8 mouse cellular contexts compared by ENCODE assay signal in genomic region chr4:21687783-21688702, GRCm38 (mm10). TPM values are rescaled to one million over a fixed set of nuclear protein-coding genes. Genes with fewer than 3 reads are reported as not detected.
A peak's percentile ranks its signal among the peaks of the same experiment; 100 is the strongest.
DNase-seq lines count a peak whose midpoint lies in the region; ATAC-seq and TF ChIP-seq lines count a peak whose summit lies in the region.

No protein-coding gene starts in this region.

- no peaks in the 10 kb centered on the region for H3K79me2 ChIP-seq in liver, adult 2 months (ENCODE audit: control insufficient read depth, insufficient read depth, low read length)

- TF ChIP-seq POLR2A in liver, adult 2 months (IDR thresholded peaks at IDR 0.05; ENCODE audit: extremely low read depth, insufficient read depth, low read length): no peak

- H3K27me3 ChIP-seq in liver, adult 2 months (ENCODE audit: control insufficient read depth, insufficient read depth, low read length): peaks cover 34% of the 10 kb centered on the region
- peaks cover 81% of the 10 kb centered on the region for H3K27me3 ChIP-seq in embryonic facial prominence, embryonic 11.5 days (ENCODE audit: control insufficient read depth, insufficient read depth, low read length)
- H3K27me3 ChIP-seq in hindbrain, embryonic 13.5 days: peaks cover 98% of the 10 kb centered on the region
- H3K27me3 ChIP-seq in midbrain, embryonic 13.5 days: peaks cover 93% of the 10 kb centered on the region

- H3K4me2 ChIP-seq in embryonic facial prominence, embryonic 11.5 days (ENCODE audit: low read depth, low read length): peak overlapping the region; percentile 75
- peak overlapping the region; percentile 84 for H3K4me2 ChIP-seq in hindbrain, embryonic 13.5 days
- H3K4me2 ChIP-seq in midbrain, embryonic 13.5 days (replicated peaks): peak overlapping the region; percentile 79

- WGBS in liver, adult 2 months: 6% methylated on average over 43 of the region's 51 CpGs
- WGBS in embryonic facial prominence, embryonic 11.5 days: under 1% methylated on average over 49 of the region's 51 CpGs
- WGBS in hindbrain, embryonic 13.5 days: under 1% methylated on average over 47 of the region's 51 CpGs
- WGBS in midbrain, embryonic 13.5 days: 1% methylated on average over 50 of the region's 51 CpGs

- H3K4me3 ChIP-seq in liver, adult 2 months (ENCODE audit: insufficient read depth, low read depth, low read length): peak overlapping the region; percentile 49; the same call in 1 of the 2 replicates
- H3K4me3 ChIP-seq in embryonic facial prominence, embryonic 11.5 days (ENCODE audit: low read depth, low read length): peak overlapping the region; percentile 33
- H3K4me3 ChIP-seq in hindbrain, embryonic 13.5 days: peak overlapping the region; percentile 51
- peak overlapping the region; percentile 49 for H3K4me3 ChIP-seq in midbrain, embryonic 13.5 days (replicated peaks)

- DNase-seq in liver, adult 2 months (ENCODE audit: extremely low read depth, low read depth, low spot score): peak; percentile 7
- no peak for DNase-seq in liver
- DNase-seq in embryonic facial prominence, embryonic 11.5 days (ENCODE audit: low spot score): peak; percentile 46
- DNase-seq in right cerebral cortex, postnatal 10 days (ENCODE audit: low spot score in 2 of 2): no peak
- DNase-seq in natural killer cell, adult 2 months (ENCODE audit: low spot score in 2 of 2): no peak

- H3K27ac ChIP-seq in liver, adult 2 months (replicated peaks; ENCODE audit: insufficient read depth, low read depth, low read length): no peak overlapping the region
- no peak overlapping the region for H3K27ac ChIP-seq in embryonic facial prominence, embryonic 11.5 days (replicated peaks; ENCODE audit: low read depth, low read length)
- H3K27ac ChIP-seq in hindbrain, embryonic 13.5 days: peak overlapping the region; percentile 76
- peak overlapping the region; percentile 68 for H3K27ac ChIP-seq in midbrain, embryonic 13.5 days

- peak; percentile 64; the same call in 1 of the 2 replicates for ATAC-seq in embryonic facial prominence, embryonic 11.5 days (replicated peaks; ENCODE audit: insufficient number of reproducible peaks, low FRiP score, low TSS enrichment, low read depth)
- ATAC-seq in hindbrain, embryonic 13.5 days (ENCODE audit: low FRiP score): peak; percentile 66
- peak; percentile 76 for ATAC-seq in midbrain, embryonic 13.5 days
- no peak for ATAC-seq in monocyte, adult 5-6 weeks (replicated peaks; ENCODE audit: insufficient number of reproducible peaks, low FRiP score, low TSS enrichment, poor library complexity, severe bottlenecking)

- no peaks in the 10 kb centered on the region for H3K9me3 ChIP-seq in embryonic facial prominence, embryonic 11.5 days (replicated peaks; ENCODE audit: control insufficient read depth, low read length)
- no peaks in the 10 kb centered on the region for H3K9me3 ChIP-seq in hindbrain, embryonic 13.5 days
- H3K9me3 ChIP-seq in midbrain, embryonic 13.5 days: no peaks in the 10 kb centered on the region

- no peaks in the 10 kb centered on the region for H3K4me1 ChIP-seq in liver, adult 2 months (ENCODE audit: control insufficient read depth, insufficient read depth, low read length)
- no peaks in the 10 kb centered on the region for H3K4me1 ChIP-seq in embryonic facial prominence, embryonic 11.5 days (ENCODE audit: control insufficient read depth, insufficient read depth, low read length)
- peaks cover 38% of the 10 kb centered on the region for H3K4me1 ChIP-seq in hindbrain, embryonic 13.5 days (replicated peaks)
- peaks cover 36% of the 10 kb centered on the region for H3K4me1 ChIP-seq in midbrain, embryonic 13.5 days (replicated peaks)

- no peaks in the 10 kb centered on the region for H3K36me3 ChIP-seq in liver, adult 2 months (ENCODE audit: control insufficient read depth, insufficient read depth, low read length)
- H3K36me3 ChIP-seq in embryonic facial prominence, embryonic 11.5 days (replicated peaks; ENCODE audit: control insufficient read depth, insufficient read depth, low read depth, low read length): no peaks in the 10 kb centered on the region
- no peaks in the 10 kb centered on the region for H3K36me3 ChIP-seq in hindbrain, embryonic 13.5 days
- H3K36me3 ChIP-seq in midbrain, embryonic 13.5 days: no peaks in the 10 kb centered on the region

- no peak overlapping the region for H3K9ac ChIP-seq in liver, adult 2 months (ENCODE audit: low read depth, low read length)
- no peak overlapping the region; the same call in 1 of the 2 replicates for H3K9ac ChIP-seq in embryonic facial prominence, embryonic 11.5 days (replicated peaks; ENCODE audit: low read length)
- H3K9ac ChIP-seq in hindbrain, embryonic 13.5 days: peak overlapping the region; percentile 68
- peak overlapping the region; percentile 61 for H3K9ac ChIP-seq in midbrain, embryonic 13.5 days (replicated peaks)

- no peak for TF ChIP-seq CTCF in liver, adult 2 months (IDR thresholded peaks at IDR 0.05; ENCODE audit: low read depth, low read length)

RNA-seq across cellular contexts. Expression of gene Prdm13, which starts 2.3 kb away (rescaled TPM):
- total RNA-seq in liver, adult 2 months (2014; rRNA removed): not detected in 2 replicates
- not detected in 2 replicates for polyA plus RNA-seq in liver, adult 2 months (2012; rRNA removed)
- polyA plus RNA-seq in embryonic facial prominence, embryonic 11.5 days (2014; fragmentation: Nextera tagmentation; extraction: Ambion mirVana): 0.29 and 0.53 TPM in 2 replicates
- polyA plus RNA-seq in hindbrain, embryonic 13.5 days (2015; fragmentation: Nextera tagmentation; extraction: Ambion mirVana): 1.00 and 1.7 TPM in 2 replicates
- polyA plus RNA-seq in midbrain, embryonic 13.5 days (2015; fragmentation: Nextera tagmentation; extraction: Ambion mirVana): 0.28 and 0.45 TPM in 2 replicates
- not detected in 3 replicates for total RNA-seq in monocyte, adult 5-6 weeks (2017)

RNA-seq across cellular contexts. Expression of gene Ccnc, which starts 39.5 kb away (rescaled TPM):
- total RNA-seq in liver, adult 2 months (2014; rRNA removed): 15.9 and 19.0 TPM in 2 replicates
- 4.4 and 6.0 TPM in 2 replicates for polyA plus RNA-seq in liver, adult 2 months (2012; rRNA removed)
- 61.3 and 67.5 TPM in 2 replicates for polyA plus RNA-seq in embryonic facial prominence, embryonic 11.5 days (2014; fragmentation: Nextera tagmentation; extraction: Ambion mirVana)
- polyA plus RNA-seq in hindbrain, embryonic 13.5 days (2015; fragmentation: Nextera tagmentation; extraction: Ambion mirVana): 71.0 and 71.8 TPM in 2 replicates
- polyA plus RNA-seq in midbrain, embryonic 13.5 days (2015; fragmentation: Nextera tagmentation; extraction: Ambion mirVana): 65.7 and 75.0 TPM in 2 replicates
- 31.3 to 41.9 TPM (median 40.8 TPM) in 3 replicates for total RNA-seq in monocyte, adult 5-6 weeks (2017)

Comparison
In these comparisons a context has a peak if more than half of its experiments do, and no peak if none do; other contexts are left out.
1. DNase-seq: peak in liver, adult 2 months (single experiment) and embryonic facial prominence, embryonic 11.5 days (single experiment); none in liver (single experiment), right cerebral cortex, postnatal 10 days (0 of 2) and natural killer cell, adult 2 months (0 of 2).
2. H3K27ac ChIP-seq: peak in hindbrain, embryonic 13.5 days (single experiment) and midbrain, embryonic 13.5 days (single experiment); none in liver, adult 2 months (single experiment) and embryonic facial prominence, embryonic 11.5 days (single experiment).
3. H3K9ac ChIP-seq: peak in hindbrain, embryonic 13.5 days (single experiment) and midbrain, embryonic 13.5 days (single experiment); none in liver, adult 2 months (single experiment) and embryonic facial prominence, embryonic 11.5 days (single experiment).
4. Peak in every context shown above with its lines, with median percentiles within 50 percentile points of each other: H3K4me3 ChIP-seq and H3K4me2 ChIP-seq.